Mouse (Mus musculus): ENCODE measurements around the gene Fsd2.

Fsd2 gene

GRCm38 (mm10) chr7:81571941-81572441 is 5.2 kb upstream of the Fsd2 start:
- no peak for DNase-seq (ENCODE audit: low spot score)

DNA sequence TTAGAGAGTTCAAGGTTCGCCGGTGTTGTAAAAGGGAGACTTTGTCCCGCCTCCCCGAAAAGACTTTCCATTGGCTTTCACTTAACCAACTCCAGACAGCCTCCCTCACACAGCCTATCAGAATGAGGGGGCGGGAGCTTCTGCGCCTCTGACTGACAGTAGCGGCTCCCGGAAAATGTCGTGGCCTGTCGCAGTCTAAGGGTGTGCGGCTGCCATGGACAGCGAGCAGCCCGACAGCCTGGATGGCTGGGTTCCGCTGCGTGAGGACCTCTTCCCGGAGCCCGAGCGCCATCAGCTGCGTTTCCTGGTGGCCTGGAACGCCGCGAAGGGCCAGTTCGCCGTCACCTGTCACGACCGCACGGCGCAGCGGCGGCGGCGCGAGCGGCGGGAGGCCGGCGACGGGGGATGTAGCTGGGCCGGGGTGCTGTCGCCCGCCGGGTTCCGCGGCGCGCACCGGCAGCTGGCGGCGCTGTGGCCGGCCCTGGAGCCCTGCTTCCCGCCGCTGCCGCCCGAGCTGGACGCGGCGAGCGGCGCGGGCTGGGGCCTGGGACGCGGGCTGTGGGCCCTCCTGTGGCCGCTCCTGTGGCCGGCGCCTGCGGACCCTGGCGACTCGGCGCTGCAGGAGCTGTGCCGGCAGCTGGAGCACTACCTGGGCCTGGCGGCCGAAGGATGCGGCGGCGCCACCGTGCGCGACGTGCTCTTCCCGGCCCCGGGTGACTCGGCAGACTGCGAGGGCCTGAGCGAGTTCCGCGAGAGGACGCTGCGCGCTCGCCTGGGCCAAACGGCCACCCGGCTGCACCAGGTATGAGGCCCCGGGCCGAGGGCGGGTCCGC is 4.6 kb upstream of the Fsd2 start, which contains the start of gene Whamm:
Whamm (plus strand) TSS at position 159 of the 833 bp plus-strand sequence.
- DNase-seq (ENCODE audit: low spot score): peak; percentile 92

DNA sequence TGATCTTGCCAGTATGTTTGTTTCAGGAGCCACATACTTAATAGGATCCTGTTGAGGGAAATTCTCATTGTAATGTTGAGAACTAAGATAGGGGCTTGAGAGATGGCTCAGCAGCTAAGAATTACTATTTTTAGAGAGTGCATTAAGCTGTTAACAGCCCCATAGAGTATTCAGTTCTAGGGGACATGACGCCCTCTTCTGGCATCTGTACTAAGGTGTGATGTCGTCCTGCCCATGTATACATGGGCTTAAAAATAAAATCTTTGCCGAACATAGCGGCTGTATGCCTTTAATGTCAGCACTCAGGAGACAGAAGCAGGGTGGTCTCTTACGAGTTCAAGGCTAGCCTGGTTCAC is 4.0 kb upstream of the Fsd2 start:
- no peak for DNase-seq (ENCODE audit: low spot score)

DNA sequence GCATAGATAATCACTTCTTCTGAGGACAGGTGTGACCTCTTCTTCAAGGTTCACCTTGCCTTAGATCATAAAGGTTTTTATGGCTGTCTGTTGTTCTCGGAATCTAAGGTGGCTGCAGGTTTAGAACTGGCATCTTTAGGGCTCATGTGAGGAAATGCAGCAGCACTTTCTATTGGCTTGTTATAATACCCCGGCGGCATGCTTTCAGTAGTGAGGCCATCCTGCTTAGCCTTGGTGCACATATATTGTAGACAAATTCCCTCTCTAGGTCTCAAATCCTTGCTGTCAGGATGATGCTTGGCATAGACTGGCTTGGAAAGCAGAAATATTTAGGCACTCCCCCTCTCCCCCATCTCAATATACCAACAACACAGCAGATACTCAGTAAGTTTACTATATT is 3.5 kb upstream of the Fsd2 start:
- DNase-seq (ENCODE audit: low spot score): no peak

DNA sequence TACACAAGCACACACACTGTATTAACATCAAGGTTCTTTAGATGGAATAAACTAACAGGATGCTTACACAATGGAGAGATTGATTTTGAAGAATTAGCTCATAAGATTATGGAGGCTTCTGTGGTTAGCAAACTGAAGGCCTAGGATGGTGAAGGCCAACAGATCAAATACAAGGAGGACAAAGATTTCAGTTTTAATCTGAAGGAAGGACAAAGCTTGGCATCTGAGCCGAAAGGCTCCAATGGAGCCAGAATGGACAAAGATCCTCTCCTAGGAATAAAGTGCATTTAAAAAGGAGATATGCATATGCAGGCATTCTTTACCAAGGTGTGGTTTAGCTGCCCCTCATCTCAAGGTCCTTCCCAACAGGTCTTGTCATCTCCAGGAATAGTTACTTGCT is 3.1 kb upstream of the Fsd2 start:
- DNase-seq (ENCODE audit: low spot score): no peak

- DNase-seq (ENCODE audit: low spot score): no peak
Measured at GRCm38 (mm10) chr7:81567396-81567795, 652 bp upstream of the Fsd2 start.

GRCm38 (mm10) chr7:81566332-81566731 is 412 bp downstream of the Fsd2 start:
- DNase-seq (ENCODE audit: low spot score): no peak

GRCm38 (mm10) chr7:81565381-81566055 is 1.2 kb downstream of the Fsd2 start:
- DNase-seq (ENCODE audit: low spot score): no peak

DNA sequence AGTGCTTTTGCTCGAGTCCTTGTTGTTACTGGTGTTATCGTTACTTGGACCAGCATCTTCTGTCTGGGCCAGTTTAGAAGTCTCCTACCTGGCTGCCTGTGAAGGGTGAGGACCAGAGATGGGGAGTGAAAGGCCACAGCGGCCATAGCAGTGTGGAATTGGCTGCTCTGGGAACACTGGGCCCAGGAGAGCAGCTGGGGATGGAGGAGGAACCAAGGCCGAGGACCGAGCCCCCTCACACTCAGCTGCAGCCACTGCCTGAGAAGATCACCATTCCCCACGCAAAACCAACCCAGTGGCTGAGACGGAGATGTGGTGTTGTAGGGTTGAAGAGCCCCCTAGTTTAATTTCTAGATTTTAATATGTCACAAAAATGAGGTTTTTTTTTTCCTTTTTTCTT is 2.0 kb downstream of the Fsd2 start:
- no peak for DNase-seq (ENCODE audit: low spot score)

DNA sequence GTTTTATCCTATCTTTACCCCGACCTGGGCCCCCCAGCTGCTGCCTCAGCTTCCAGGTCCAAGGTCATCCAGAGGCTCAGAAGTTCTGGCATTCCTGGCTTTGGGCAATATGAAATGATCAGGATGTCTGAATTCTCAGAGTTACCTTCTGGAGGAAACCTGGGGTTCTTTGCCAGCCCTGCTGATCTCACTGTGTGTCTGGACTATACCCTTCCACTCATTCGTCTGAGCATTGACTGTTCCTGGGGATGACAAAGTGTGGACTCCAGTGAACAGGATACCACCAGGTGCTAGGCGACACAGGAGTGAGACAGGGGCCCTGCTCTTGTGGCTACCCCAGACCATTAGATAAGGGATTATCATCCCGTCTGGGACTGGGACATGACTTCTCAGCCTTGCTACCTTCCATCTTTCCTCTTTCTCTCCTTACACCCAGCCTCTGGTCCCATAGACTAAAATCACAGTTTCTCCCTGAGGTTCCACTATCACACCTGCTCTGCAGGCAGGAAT is 3.2 kb downstream of the Fsd2 start:
- no peak for DNase-seq (ENCODE audit: low spot score)

DNA sequence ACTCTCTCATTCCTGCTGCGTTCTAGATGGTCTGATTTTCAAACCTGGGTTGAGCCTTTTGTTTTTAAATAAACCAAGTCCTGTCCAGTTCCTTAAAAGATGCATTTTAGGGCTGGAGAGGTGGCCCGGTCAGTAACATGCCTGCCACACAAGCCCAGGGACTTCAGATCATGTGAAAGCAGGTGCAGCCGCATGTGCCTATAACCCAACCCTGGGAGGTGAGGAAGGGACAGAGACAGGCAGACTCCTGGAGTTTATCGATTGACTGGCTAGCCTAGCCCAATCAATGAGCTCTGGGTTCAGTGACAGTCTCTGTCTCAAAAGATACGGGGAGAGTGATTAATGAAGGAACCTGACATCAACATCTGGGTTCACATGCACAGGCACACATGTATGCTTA is 5.5 kb downstream of the Fsd2 start:
- no peak for DNase-seq (ENCODE audit: low spot score)

DNA sequence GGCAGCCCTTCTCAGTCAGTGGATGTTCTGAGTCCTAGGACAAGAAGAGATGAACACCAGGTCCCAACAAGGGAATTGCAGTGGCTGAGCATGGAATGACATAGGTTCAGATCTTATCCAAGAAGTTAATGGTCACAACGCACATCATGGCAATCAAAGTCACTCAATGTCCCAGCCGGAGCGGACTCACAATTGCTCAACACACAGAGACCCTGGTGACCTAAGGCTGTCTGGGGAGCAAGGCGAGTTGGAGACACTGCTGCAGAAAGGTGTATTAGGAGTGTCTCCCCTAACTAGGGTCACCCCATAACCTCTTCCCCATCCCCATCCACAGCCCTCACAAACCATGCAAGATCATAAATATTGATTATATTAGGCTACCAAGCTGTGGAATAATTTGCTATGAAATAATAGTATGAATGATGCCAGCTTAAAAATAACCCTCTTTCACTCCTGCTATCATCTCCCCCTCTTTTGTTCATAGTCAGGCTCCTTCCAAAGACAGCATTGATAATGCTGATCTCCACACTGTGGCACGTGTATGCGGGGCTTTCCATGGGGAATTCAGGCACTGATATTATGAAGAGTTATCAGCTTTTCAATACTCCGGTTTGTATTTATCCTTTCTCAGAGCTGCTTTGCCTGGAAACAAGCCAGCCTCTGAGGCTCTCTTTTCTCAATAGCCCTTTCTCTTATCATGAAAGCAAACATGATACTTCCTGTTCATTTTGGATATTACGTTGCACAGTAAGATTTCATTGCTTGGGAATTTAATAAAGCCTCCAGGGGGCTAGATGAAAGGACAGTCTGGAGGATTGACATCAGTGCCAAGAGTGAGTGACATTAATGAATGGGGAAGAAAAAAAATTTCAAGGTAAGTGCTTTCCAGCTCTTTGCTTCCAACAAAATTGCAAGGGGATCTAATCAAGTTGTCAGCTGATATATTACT is 6.4 kb downstream of the Fsd2 start:
- no peak for DNase-seq (ENCODE audit: low spot score)

- no peak for DNase-seq (ENCODE audit: low spot score)
Measured at GRCm38 (mm10) chr7:81559231-81559980, 7.3 kb downstream of the Fsd2 start.

DNA sequence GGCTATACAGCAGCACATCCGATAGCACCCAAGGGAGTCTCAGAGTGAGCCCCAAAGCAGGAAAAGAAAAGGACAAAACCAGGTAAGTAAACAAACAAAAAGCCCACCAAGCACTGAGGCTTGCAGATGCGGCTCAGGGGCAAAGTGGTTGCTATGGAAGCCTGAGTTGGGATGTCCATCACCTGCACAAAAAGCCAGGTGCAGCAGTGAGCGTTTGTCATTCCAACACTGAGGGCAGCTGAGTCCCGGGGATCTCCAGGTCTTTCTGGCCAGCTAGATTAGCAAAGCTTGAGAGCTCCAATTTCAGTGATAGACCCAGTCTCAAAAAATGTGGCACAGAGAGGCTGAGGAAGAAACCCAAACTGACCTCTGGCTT is 8.8 kb downstream of the Fsd2 start:
- DNase-seq (ENCODE audit: low spot score): no peak

DNA sequence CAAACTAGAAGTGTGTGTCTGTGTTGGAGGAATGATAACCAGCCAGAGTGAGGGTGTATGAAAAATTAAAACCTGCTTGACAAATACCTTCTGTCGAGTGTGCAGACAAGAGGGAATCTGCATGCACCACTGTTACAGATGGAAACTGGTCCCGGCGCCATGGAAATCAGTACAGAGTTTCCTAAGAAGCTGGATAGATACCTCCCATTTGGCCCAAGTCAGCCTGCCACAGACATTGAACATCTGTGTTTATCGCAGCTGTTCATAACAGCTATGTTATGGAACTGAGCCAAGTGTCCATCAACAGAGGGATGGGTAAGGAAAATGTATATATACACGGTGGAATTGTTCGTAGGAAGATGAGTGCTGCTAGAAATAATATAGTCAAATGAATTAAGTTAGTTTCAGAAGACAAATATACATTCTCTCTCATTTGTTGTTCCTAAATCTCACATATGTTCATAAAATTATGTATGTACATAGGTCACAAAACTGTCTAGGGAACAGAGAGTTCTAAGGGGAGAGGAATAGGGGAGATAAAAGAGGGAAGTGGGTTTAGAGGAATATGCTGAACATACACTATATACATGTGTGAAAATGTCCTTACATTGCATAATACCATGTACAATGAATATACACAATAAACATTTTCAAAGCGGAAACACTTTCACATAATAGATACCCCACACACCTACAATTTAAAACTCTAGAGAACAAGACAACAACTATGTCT is 9.3 kb downstream of the Fsd2 start:
- no peak for DNase-seq (ENCODE audit: low spot score)

DNA sequence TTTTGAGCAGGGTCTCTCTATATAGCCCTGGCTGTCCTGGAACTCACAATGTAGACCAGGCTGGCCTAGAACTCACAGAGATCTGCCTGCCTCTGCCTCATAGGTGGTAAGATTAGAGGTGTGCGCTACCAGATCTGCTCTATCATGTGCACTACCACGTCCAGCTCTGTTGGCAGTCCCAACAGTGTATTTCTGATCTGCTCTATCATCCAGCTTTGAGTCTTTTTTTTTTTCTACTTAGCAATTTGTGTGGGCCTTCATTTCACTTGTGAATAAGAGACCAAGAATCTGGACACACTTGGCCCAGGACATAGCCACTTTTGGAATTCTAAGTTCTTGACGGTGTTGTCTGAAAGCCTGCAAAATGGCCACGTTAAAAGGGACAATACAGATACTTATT is 9.9 kb downstream of the Fsd2 start:
- no peak for DNase-seq (ENCODE audit: low spot score)

- DNase-seq (ENCODE audit: low spot score): no peak
Measured at GRCm38 (mm10) chr7:81554369-81554768, 12.4 kb downstream of the Fsd2 start.

DNA sequence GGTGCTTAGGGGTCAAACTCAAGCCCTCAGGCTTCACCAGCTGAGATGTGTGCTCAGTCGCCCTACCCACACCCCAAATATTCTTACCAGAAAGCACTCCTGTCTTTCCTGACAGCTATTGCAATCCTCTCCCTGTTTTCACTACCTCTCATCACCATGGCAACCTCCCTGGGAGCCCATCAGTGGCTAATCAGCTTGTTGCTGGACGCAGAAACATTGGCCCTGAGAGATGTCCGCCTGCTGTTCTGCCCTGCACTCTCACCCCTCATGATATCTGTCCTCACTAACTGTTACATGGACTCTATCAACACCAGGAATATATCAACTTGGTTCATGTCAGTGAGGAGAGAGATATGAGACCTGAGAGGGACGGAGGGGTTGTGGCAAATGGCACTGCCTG is 13.2 kb downstream of the Fsd2 start:
- DNase-seq (ENCODE audit: low spot score): no peak

DNA sequence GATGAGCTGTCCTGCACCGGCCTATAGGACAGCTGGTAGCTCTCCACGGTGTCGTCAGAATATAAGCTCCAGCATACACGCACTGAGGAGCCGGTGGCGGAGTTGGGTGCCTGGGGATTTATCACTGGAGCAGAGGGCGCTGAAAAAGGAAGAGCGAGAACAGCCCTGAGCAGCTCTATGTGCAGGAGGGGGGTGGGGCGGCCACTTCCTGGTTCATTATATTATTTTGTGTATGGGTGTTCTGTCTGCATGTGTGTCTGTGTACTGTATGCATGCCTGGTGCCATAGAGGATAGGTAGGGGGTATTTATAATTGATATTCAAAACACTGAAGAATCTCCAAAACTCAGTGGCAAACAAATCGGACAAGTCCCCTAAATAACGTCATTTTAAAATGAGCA is 17.9 kb downstream of the Fsd2 start:
- DNase-seq (ENCODE audit: low spot score): no peak

GRCm38 (mm10) chr7:81542934-81543333 is 23.8 kb downstream of the Fsd2 start:
- DNase-seq (ENCODE audit: low spot score): no peak

Data from left cerebral cortex, adult 11 months (tissue).